Mouse (Mus musculus): Measurements from ENCODE around the gene Klhl11.

DNA sequence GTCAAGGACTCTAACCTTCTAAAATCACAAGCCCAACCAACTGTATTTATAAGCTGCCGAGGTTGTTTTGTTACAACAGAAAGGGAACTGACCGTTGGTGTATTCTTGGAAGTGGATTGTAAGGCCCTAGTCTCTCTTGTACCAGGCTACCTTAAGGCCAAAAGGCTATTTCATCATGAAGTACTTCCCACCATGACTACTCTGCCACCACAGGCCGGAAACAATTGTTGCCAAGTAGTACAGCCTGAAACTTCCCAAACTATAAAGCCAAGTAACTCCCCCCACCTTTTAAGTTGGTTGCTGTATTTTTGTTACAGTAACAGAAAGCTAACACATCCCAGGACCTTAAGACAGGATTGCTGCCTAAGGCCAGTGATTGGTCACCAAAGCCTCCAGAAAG is 45.7 kb downstream of the Klhl11 start:
- TF ChIP-seq CTCF (IDR thresholded peaks at IDR 0.05) (no peak), EP300 (IDR thresholded peaks at IDR 0.05) (no peak)
